Mouse (Mus musculus): ENCODE data around the gene Il12a. TPM values are rescaled to one million over a fixed set of nuclear protein-coding genes. Genes with fewer than 3 reads are reported as not detected.

The Il12a gene
- polyA plus RNA-seq, 1 experiment from 2014 or later, result not detected

DNA sequence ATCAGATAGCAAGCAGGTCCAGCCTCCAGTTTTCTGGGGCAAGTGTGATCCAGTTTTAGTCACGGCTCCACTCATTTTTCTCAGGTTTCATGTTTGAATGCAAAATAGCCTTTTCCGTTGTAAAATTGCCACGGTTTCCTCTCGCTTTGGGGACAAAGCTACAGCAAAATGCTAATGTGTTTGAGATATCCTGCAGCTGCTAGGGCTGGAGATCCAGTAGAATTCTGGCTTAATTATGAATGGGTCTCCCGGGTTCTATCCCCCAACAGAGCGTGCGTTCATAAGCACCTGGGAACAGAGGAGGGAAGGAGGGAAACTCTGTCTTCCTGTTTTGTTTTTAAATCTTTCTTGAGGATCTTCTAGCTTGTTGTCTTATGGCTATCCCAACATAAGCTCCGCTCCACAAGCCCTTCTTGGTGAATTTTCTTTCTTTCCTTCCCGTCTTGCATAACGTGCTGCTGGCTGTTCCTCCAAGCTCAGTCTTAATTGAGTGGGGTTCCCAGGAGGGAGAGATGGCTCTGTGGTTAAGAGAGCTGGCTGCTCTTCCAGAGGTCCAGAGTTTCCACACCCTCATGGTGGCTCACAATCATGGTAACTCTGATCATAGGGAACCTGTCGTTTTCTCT is 2.3 kb downstream of the Il12a start:
- Histone ChIP-seq H3K36me3 (ENCODE audit: control insufficient read depth, insufficient read depth, low read length) (no peaks in the 10 kb centered on the region), H3K4me1 (ENCODE audit: control insufficient read depth, insufficient read depth, low read length) (peaks cover 5% of the 10 kb centered on the region; the same call in 1 of the 2 replicates), H3K27ac (replicated peaks; ENCODE audit: low read depth, low read length) (no peak overlapping the region), H3K4me2 (ENCODE audit: low read length) (no peak overlapping the region), H3K27me3 (ENCODE audit: control insufficient read depth, insufficient read depth, low read length) (no peaks in the 10 kb centered on the region), H3K4me3 (replicated peaks; ENCODE audit: low read depth, low read length) (no peak overlapping the region), H3K9ac (replicated peaks; ENCODE audit: low read length) (no peak overlapping the region), H3K9me3 (ENCODE audit: control insufficient read depth, low read length) (no peaks in the 10 kb centered on the region)
- WGBS, result 70% methylated on average over 11 of the region's 11 CpGs
- no peak for DNase-seq
- no peak for ATAC-seq (ENCODE audit: low FRiP score, low TSS enrichment)

DNA sequence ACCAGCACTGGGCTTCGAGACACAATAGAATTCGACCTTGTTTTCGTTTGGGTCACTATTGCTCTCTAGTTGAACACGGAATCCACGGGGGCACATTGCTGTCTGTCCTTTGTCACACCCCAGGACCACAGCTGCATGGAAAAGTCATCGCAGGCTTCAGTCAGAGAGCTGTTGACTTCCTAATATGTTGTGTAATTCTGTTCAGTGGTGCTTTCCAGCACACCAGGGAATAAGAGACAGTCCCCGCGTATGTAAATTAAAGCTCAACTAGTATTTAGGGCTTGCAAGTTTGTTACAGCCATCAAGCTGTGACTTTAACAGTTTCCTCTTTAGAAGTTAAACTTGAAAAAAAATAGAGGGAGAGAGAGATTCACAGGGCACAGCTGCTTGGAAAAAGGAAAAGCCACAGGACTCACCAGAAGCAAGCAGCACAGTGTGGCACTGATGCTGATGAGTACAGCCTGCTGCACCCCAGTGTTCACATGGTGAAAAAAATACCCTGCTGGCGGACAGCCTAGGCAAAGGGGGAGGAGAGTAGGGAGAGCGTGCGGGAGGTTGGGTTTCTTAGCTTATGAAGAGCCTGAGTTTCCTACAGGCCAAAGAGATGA is 3.1 kb downstream of the Il12a start:
- DNase-seq (peak; percentile 44), ATAC-seq (ENCODE audit: low FRiP score, low TSS enrichment) (no peak)
- H3K4me2 ChIP-seq (ENCODE audit: low read length), result no peak overlapping the region
- no peak overlapping the region for H3K9ac ChIP-seq (replicated peaks; ENCODE audit: low read length)
- H3K27ac ChIP-seq (replicated peaks; ENCODE audit: low read depth, low read length), result no peak overlapping the region
- no peaks in the 10 kb centered on the region for H3K36me3 ChIP-seq (ENCODE audit: control insufficient read depth, insufficient read depth, low read length)
- peaks cover 5% of the 10 kb centered on the region; the same call in 1 of the 2 replicates for H3K4me1 ChIP-seq (ENCODE audit: control insufficient read depth, insufficient read depth, low read length)
- H3K4me3 ChIP-seq (replicated peaks; ENCODE audit: low read depth, low read length), result no peak overlapping the region
- 48% methylated on average over 11 of the region's 11 CpGs for WGBS
- no peaks in the 10 kb centered on the region for H3K27me3 ChIP-seq (ENCODE audit: control insufficient read depth, insufficient read depth, low read length)
- no peaks in the 10 kb centered on the region for H3K9me3 ChIP-seq (ENCODE audit: control insufficient read depth, low read length)

DNA sequence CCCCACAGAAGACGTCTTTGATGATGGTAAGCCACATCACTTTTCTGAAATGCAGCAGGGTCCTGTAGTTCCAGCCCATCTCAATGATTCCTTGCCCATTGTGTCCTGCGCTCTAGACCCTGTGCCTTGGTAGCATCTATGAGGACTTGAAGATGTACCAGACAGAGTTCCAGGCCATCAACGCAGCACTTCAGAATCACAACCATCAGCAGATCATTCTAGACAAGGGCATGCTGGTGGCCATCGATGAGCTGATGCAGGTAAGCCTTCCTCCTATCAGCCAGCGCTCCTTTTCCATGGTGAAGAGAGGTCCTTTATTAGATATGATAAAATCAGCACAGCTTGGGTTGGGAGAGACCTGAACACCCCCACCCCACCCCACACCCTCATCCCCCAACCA is 4.9 kb downstream of the Il12a start:
- H3K27ac ChIP-seq (replicated peaks; ENCODE audit: low read depth, low read length), result no peak overlapping the region
- no peak for DNase-seq

DNA sequence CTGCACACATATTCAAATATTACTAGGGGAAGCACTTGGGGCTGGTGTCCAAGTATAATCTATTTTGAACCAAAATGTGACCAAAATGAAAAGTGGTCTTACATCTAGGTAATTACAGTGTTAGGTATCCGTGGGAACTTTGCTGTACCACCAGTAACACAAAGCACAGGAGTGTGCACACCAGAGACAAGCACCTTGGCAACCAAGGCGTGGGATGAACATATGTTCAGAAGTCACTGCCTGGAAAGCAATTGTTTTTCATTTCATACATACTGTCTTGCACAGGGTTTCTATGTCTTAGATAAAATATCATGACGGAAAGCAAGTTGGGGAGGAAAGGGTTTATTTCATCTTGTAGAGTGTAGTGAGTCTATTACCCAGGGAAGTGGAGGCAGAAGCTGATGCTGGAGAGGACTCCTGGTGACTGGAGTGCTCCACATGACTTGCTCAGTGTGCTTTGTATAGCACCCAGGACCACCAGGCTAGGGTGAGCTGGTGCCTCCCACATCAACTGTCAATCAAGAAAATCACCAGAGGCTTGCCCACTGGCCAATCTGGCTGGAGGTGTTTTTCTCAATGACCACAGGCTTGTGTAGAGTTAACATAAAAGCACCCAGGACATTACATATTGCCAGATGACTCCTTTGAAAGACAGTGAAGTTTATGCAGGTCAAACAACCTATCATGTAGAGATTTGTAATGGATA is 6.2 kb downstream of the Il12a start:
- 90% methylated on average over 3 of the region's 3 CpGs for WGBS
- no peak for ATAC-seq (ENCODE audit: low FRiP score, low TSS enrichment)

More for the DNA sequence above, 4.9 kb downstream of the Il12a start:
- Histone ChIP-seq H3K4me2 (ENCODE audit: low read length) (no peak overlapping the region), H3K36me3 (ENCODE audit: control insufficient read depth, insufficient read depth, low read length) (no peaks in the 10 kb centered on the region), H3K4me1 (ENCODE audit: control insufficient read depth, insufficient read depth, low read length) (peaks cover 5% of the 10 kb centered on the region; the same call in 1 of the 2 replicates), H3K9me3 (ENCODE audit: control insufficient read depth, low read length) (no peaks in the 10 kb centered on the region), H3K27me3 (ENCODE audit: control insufficient read depth, insufficient read depth, low read length) (no peaks in the 10 kb centered on the region), H3K9ac (replicated peaks; ENCODE audit: low read length) (no peak overlapping the region), H3K4me3 (replicated peaks; ENCODE audit: low read depth, low read length) (no peak overlapping the region)
- WGBS, result 97% methylated on average over 5 of the region's 5 CpGs
- no peak for ATAC-seq (ENCODE audit: low FRiP score, low TSS enrichment)

DNA sequence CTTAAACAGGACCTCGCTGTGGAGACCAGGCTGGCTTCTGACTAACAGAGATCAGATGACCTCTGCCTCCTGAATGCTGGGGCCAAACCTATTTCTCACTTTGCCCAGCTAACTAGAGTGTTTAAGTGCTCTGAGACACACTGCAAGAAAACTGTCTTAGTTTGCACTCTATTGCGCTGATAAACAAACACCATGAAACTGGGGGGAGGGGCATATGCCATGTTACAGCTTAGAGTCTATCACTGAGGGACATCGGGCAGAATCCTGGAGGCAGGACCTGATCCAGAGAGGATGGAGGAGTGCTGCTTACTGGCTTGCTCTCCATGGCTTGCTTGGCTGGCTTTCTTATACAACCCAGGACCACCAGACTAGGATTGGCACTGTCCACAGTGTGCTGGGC is 8.2 kb downstream of the Il12a start:
- DNase-seq (no peak), ATAC-seq (ENCODE audit: low FRiP score, low TSS enrichment) (no peak)
- WGBS, result 93% methylated on average over 3 of the region's 3 CpGs
- Histone ChIP-seq H3K4me1 (ENCODE audit: control insufficient read depth, insufficient read depth, low read length) (no peaks in the 10 kb centered on the region), H3K27me3 (ENCODE audit: control insufficient read depth, insufficient read depth, low read length) (no peaks in the 10 kb centered on the region), H3K36me3 (ENCODE audit: control insufficient read depth, insufficient read depth, low read length) (no peaks in the 10 kb centered on the region), H3K4me3 (replicated peaks; ENCODE audit: low read depth, low read length) (no peak overlapping the region), H3K4me2 (ENCODE audit: low read length) (no peak overlapping the region), H3K9ac (replicated peaks; ENCODE audit: low read length) (no peak overlapping the region), H3K9me3 (ENCODE audit: control insufficient read depth, low read length) (no peaks in the 10 kb centered on the region), H3K27ac (replicated peaks; ENCODE audit: low read depth, low read length) (no peak overlapping the region)

More for the DNA sequence above, 6.2 kb downstream of the Il12a start:
- Histone ChIP-seq H3K4me2 (ENCODE audit: low read length) (no peak overlapping the region), H3K4me3 (replicated peaks; ENCODE audit: low read depth, low read length) (no peak overlapping the region), H3K9me3 (ENCODE audit: control insufficient read depth, low read length) (no peaks in the 10 kb centered on the region), H3K27ac (replicated peaks; ENCODE audit: low read depth, low read length) (no peak overlapping the region), H3K36me3 (ENCODE audit: control insufficient read depth, insufficient read depth, low read length) (no peaks in the 10 kb centered on the region), H3K27me3 (ENCODE audit: control insufficient read depth, insufficient read depth, low read length) (no peaks in the 10 kb centered on the region), H3K4me1 (ENCODE audit: control insufficient read depth, insufficient read depth, low read length) (peaks cover 5% of the 10 kb centered on the region; the same call in 1 of the 2 replicates), H3K9ac (replicated peaks; ENCODE audit: low read length) (no peak overlapping the region)
- DNase-seq, result no peak

DNA sequence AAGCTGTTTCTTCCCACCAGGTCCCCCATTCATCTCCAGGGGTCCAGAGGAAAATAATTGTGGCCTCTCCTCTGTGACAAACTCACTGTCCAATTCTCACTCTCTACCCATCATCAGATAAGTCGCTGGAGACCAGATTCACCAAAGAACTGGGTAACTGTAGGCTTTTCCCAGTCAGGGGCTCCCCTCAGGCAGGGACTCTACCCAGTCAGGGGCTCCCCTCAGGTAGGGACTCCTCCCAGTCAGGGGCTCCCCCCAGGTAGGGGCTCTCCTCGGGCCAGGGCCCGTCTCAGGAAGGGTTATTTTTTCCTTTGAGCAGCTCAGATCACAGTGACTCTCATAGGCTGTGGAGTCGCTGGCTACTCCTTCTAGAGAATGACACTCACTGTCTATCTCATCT is 9.6 kb downstream of the Il12a start:
- H3K27me3 ChIP-seq (ENCODE audit: control insufficient read depth, insufficient read depth, low read length), result no peaks in the 10 kb centered on the region
- H3K4me3 ChIP-seq (replicated peaks; ENCODE audit: low read depth, low read length), result no peak overlapping the region
- WGBS, result 82% methylated on average over 4 of the region's 4 CpGs
- DNase-seq (no peak), ATAC-seq (ENCODE audit: low FRiP score, low TSS enrichment) (0 out of 2 replicates have a peak, but pooled peaks have one; percentile 34)
- no peaks in the 10 kb centered on the region for H3K36me3 ChIP-seq (ENCODE audit: control insufficient read depth, insufficient read depth, low read length)
- H3K27ac ChIP-seq (replicated peaks; ENCODE audit: low read depth, low read length), result no peak overlapping the region
- no peak overlapping the region for H3K9ac ChIP-seq (replicated peaks; ENCODE audit: low read length)
- H3K4me1 ChIP-seq (ENCODE audit: control insufficient read depth, insufficient read depth, low read length), result no peaks in the 10 kb centered on the region
- H3K4me2 ChIP-seq (ENCODE audit: low read length), result no peak overlapping the region
- no peaks in the 10 kb centered on the region for H3K9me3 ChIP-seq (ENCODE audit: control insufficient read depth, low read length)

DNA sequence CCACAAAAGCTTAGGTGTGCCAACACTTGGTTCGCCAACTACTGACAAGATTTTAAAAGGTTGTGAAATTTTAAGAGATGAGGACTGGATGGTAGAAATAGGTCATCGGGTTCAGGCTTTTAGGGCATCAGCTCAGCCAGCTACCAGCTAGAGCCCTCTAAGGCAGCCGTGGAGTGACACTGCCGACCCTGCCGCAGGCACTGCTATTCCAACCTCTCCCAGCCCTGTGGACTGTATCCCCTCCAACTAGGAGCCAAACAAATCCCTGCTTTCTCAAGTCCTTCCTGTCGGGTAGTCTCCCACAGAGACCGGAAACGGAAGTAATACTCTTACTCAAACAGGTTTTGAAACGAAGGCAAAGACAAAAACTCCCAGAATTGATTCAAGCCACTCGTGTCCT is 15.9 kb downstream of the Il12a start:
- ATAC-seq (ENCODE audit: low FRiP score, low TSS enrichment) (no peak), DNase-seq (no peak)
- no peaks in the 10 kb centered on the region for H3K9me3 ChIP-seq (ENCODE audit: control insufficient read depth, low read length)
- no peak overlapping the region for H3K27ac ChIP-seq (replicated peaks; ENCODE audit: low read depth, low read length)
- no peak overlapping the region for H3K4me3 ChIP-seq (replicated peaks; ENCODE audit: low read depth, low read length)
- WGBS, result 88% methylated on average over 10 of the region's 10 CpGs
- no peaks in the 10 kb centered on the region for H3K4me1 ChIP-seq (ENCODE audit: control insufficient read depth, insufficient read depth, low read length)
- H3K36me3 ChIP-seq (ENCODE audit: control insufficient read depth, insufficient read depth, low read length), result no peaks in the 10 kb centered on the region
- H3K4me2 ChIP-seq (ENCODE audit: low read length), result no peak overlapping the region
- H3K27me3 ChIP-seq (ENCODE audit: control insufficient read depth, insufficient read depth, low read length), result no peaks in the 10 kb centered on the region
- H3K9ac ChIP-seq (replicated peaks; ENCODE audit: low read length), result no peak overlapping the region

DNA sequence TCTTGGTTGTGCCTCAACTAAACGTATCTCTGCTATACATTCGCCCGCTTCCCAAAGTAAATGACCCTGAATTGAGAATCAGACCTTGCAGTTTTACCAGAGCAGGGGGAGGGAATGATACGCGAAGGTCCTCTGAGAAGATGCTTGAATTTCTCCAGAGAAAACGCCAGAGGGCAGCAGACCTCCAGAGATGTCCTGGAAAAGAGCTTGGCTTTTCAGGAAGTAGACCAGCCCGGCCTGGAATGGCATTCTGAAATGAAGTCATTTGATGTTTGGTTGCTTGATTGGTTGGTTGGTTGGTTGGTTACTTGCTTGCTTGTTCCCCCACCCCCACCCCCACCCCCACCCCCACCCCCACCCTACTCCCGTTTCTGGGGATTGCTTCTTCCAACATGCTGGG is 17.8 kb downstream of the Il12a start:
- Histone ChIP-seq H3K27me3 (ENCODE audit: control insufficient read depth, insufficient read depth, low read length) (no peaks in the 10 kb centered on the region), H3K36me3 (ENCODE audit: control insufficient read depth, insufficient read depth, low read length) (no peaks in the 10 kb centered on the region), H3K9me3 (ENCODE audit: control insufficient read depth, low read length) (no peaks in the 10 kb centered on the region), H3K4me1 (ENCODE audit: control insufficient read depth, insufficient read depth, low read length) (no peaks in the 10 kb centered on the region), H3K4me3 (replicated peaks; ENCODE audit: low read depth, low read length) (no peak overlapping the region), H3K4me2 (ENCODE audit: low read length) (no peak overlapping the region), H3K9ac (replicated peaks; ENCODE audit: low read length) (no peak overlapping the region), H3K27ac (replicated peaks; ENCODE audit: low read depth, low read length) (no peak overlapping the region)
- WGBS, result 47% methylated on average over 8 of the region's 8 CpGs
- ATAC-seq (ENCODE audit: low FRiP score, low TSS enrichment) (no peak), DNase-seq (peak; percentile 77)
